Mouse (Mus musculus) intestine, embryonic 14.5 days (tissue): ENCODE data around the gene Arhgef10l. TPM values are rescaled to one million over a fixed set of nuclear protein-coding genes. Genes with fewer than 3 reads are reported as not detected.

Experiments
- ATAC-seq: fragments of 200-750 bp; cut with Nextera tagmentation; replicated peaks from 2 replicates; pipeline ENCODE4 v1.8.0; 2017; ENCODE audit warnings: low read depth, moderate number of reproducible peaks, moderate TSS enrichment, moderate library complexity; ENCODE audit not compliant: low FRiP score, low TSS enrichment
- DNase-seq: peaks from one replicate; pipeline ENCODE4 v3.0.0-alpha.2; 2018; ENCODE audit warnings: low spot score
- H3K27ac ChIP-seq: fragments of 300-500 bp; sonication (generic); 2 replicates; pipeline ENCODE4 v1.5.1; 2014; ENCODE audit warnings: low read depth, mild to moderate bottlenecking, control low read depth
- H3K27me3 ChIP-seq: fragments of 300-500 bp; sonication (generic); replicated peaks from 2 replicates; pipeline ENCODE4 v1.6.1; 2014; ENCODE audit warnings: low read length, control low read depth; ENCODE audit not compliant: control insufficient read depth, insufficient read depth
- H3K36me3 ChIP-seq: fragments of 300-500 bp; sonication (generic); 2 replicates; pipeline ENCODE4 v1.6.1; 2014; ENCODE audit warnings: low read length, control low read depth; ENCODE audit not compliant: control insufficient read depth, insufficient read depth
- H3K4me1 ChIP-seq: fragments of 300-500 bp; sonication (generic); replicated peaks from 2 replicates; pipeline ENCODE4 v1.6.1; 2014; ENCODE audit warnings: low read length, control low read depth, mixed read lengths; ENCODE audit not compliant: control insufficient read depth, insufficient read depth
- H3K4me2 ChIP-seq: fragments of 300-500 bp; sonication (generic); 2 replicates; pipeline ENCODE4 v1.6.1; 2014; ENCODE audit warnings: low read length
- H3K4me3 ChIP-seq: fragments of 300-500 bp; sonication (generic); 2 replicates; pipeline ENCODE4 v1.5.1; 2014; ENCODE audit warnings: low read depth, low read length, control low read depth, mixed read lengths
- H3K9ac ChIP-seq: fragments of 300-500 bp; sonication (generic); 2 replicates; pipeline ENCODE4 v1.6.1; 2014; ENCODE audit warnings: mild to moderate bottlenecking, low read length
- H3K9me3 ChIP-seq: fragments of 300-500 bp; sonication (generic); 2 replicates; pipeline ENCODE4 v1.6.1; 2016; ENCODE audit warnings: low read length, control low read depth; ENCODE audit not compliant: control insufficient read depth
- WGBS: fragments of 180-500 bp; shearing (Covaris S2); extraction: QIAGEN DNeasy Blood & Tissue Kit; methylation state at CpG from one replicate; pipeline ENCODE4 v1.1.7; 2014; 5-methylcytosine and 5-hydroxymethylcytosine counted together
- polyA plus RNA-seq: library from polyadenylated mRNA; unstranded; fragments of >200 nt; fragmentation: Nextera tagmentation; extraction: Ambion mirVana; gene quantifications from 2 replicates; pipeline ENCODE4 v1.2.1, GENCODE M21; 2014

Gene Arhgef10l
- polyA plus RNA-seq, 1 experiment from 2014 or later = 15.2 TPM

GRCm38 (mm10) chr4:140499571-140499970 lies 166.2 kb downstream of the Arhgef10l start:
- no peak overlapping the region for H3K9ac ChIP-seq
- 89% methylated on average over 6 of the region's 6 CpGs for WGBS
- no peak overlapping the region for H3K27ac ChIP-seq
- no peaks in the 10 kb centered on the region; the same call in 1 of the 2 replicates for H3K27me3 ChIP-seq
- ATAC-seq (no peak), DNase-seq (no peak)
- no peak overlapping the region for H3K4me3 ChIP-seq
- no peak overlapping the region for H3K4me2 ChIP-seq
- no peaks in the 10 kb centered on the region for H3K9me3 ChIP-seq
- H3K36me3 ChIP-seq = no peaks in the 10 kb centered on the region
- H3K4me1 ChIP-seq = peaks cover 7% of the 10 kb centered on the region; the same call in 1 of the 2 replicates

DNA sequence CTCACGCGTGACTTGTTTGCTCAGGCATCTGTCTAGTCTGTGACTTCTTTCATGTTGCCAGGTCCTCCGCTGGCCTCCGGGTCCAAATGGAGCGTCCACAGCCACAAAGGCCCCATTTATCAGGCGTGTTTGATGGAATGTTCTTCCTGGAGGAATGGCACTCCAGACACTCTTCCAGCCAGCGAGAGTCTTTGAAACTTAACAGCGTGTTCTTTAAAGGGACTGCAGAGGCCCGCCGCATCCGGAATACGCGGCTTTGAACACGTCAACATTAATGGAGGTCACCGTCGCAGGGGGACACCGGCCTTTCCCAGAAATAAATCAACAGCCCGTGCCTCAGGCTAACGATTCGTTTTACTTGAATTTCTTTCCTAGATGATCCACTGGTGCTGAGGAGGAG lies 168.6 kb downstream of the Arhgef10l start:
- no peaks in the 10 kb centered on the region for H3K36me3 ChIP-seq
- no peaks in the 10 kb centered on the region for H3K9me3 ChIP-seq
- H3K27ac ChIP-seq = no peak overlapping the region
- H3K4me2 ChIP-seq = no peak overlapping the region
- H3K4me3 ChIP-seq = no peak overlapping the region
- H3K4me1 ChIP-seq = peaks cover 7% of the 10 kb centered on the region; the same call in 1 of the 2 replicates
- DNase-seq (no peak), ATAC-seq (no peak)
- H3K27me3 ChIP-seq = no peaks in the 10 kb centered on the region
- WGBS = 49% methylated on average over 20 of the region's 20 CpGs
- no peak overlapping the region for H3K9ac ChIP-seq

GRCm38 (mm10) chr4:140491555-140491954 lies 174.3 kb downstream of the Arhgef10l start:
- no peak overlapping the region for H3K4me2 ChIP-seq
- H3K36me3 ChIP-seq = no peaks in the 10 kb centered on the region
- DNase-seq (no peak), ATAC-seq (no peak)
- H3K27me3 ChIP-seq = no peaks in the 10 kb centered on the region
- no peaks in the 10 kb centered on the region for H3K4me1 ChIP-seq
- H3K9ac ChIP-seq = no peak overlapping the region
- no peaks in the 10 kb centered on the region for H3K9me3 ChIP-seq
- no peak overlapping the region for H3K27ac ChIP-seq
- no peak overlapping the region for H3K4me3 ChIP-seq
- WGBS = 40% methylated on average over 5 of the region's 5 CpGs

GRCm38 (mm10) chr4:140485442-140485841 lies 180.4 kb downstream of the Arhgef10l start:
- 62% methylated on average over 12 of the region's 12 CpGs for WGBS
- H3K27me3 ChIP-seq = no peaks in the 10 kb centered on the region
- no peak overlapping the region for H3K4me3 ChIP-seq
- ATAC-seq = no peak
- H3K4me2 ChIP-seq = no peak overlapping the region
- no peaks in the 10 kb centered on the region for H3K36me3 ChIP-seq
- no peak for DNase-seq
- H3K9me3 ChIP-seq = no peaks in the 10 kb centered on the region
- H3K9ac ChIP-seq = no peak overlapping the region
- no peak overlapping the region for H3K27ac ChIP-seq
- H3K4me1 ChIP-seq = no peaks in the 10 kb centered on the region

DNA sequence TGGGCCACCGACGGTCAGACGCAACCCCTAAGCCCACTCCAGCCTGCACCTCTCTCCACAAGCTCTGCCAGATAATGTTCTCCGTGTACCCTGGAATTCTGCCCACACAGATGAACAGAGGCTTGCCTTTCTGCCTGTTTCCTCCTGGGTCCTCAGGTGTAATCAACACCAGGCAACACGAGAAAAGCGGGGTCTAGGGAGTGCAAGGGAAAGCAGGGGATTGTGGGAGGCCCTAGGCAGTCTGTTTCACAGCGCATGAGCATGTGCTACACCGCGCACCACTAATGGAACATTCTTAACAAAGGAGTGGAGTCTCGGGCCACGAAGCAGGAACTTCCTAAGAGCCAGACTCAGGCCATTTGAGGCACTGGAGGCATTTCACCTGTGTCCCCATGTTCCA lies 182.7 kb downstream of the Arhgef10l start:
- Histone ChIP-seq H3K27me3 (no peaks in the 10 kb centered on the region), H3K4me3 (no peak overlapping the region), H3K9ac (no peak overlapping the region), H3K4me1 (peaks cover 7% of the 10 kb centered on the region; the same call in 1 of the 2 replicates), H3K4me2 (no peak overlapping the region), H3K27ac (no peak overlapping the region), H3K36me3 (no peaks in the 10 kb centered on the region), H3K9me3 (no peaks in the 10 kb centered on the region)
- no peak for ATAC-seq
- WGBS = 77% methylated on average over 11 of the region's 11 CpGs
- DNase-seq = no peak

- no peak for DNase-seq
- no peak overlapping the region for H3K9ac ChIP-seq
- no peaks in the 10 kb centered on the region for H3K27me3 ChIP-seq
- H3K4me3 ChIP-seq = no peak overlapping the region
- no peaks in the 10 kb centered on the region for H3K9me3 ChIP-seq
- ATAC-seq = no peak
- WGBS = 25% methylated on average over 15 of the region's 15 CpGs
- no peak overlapping the region for H3K4me2 ChIP-seq
- no peak overlapping the region for H3K27ac ChIP-seq
- H3K4me1 ChIP-seq = peaks cover 7% of the 10 kb centered on the region; the same call in 1 of the 2 replicates
- H3K36me3 ChIP-seq = no peaks in the 10 kb centered on the region
These were observed 185.3 kb downstream of the Arhgef10l start for GRCm38 (mm10) chr4:140480369-140481067.

- H3K9me3 ChIP-seq = no peaks in the 10 kb centered on the region
- no peak overlapping the region for H3K9ac ChIP-seq
- H3K4me3 ChIP-seq = no peak overlapping the region
- no peaks in the 10 kb centered on the region for H3K27me3 ChIP-seq
- H3K4me1 ChIP-seq = peaks cover 7% of the 10 kb centered on the region; the same call in 1 of the 2 replicates
- no peak overlapping the region for H3K27ac ChIP-seq
- DNase-seq = no peak
- no peak overlapping the region for H3K4me2 ChIP-seq
- WGBS = 74% methylated on average over 8 of the region's 8 CpGs
- H3K36me3 ChIP-seq = no peaks in the 10 kb centered on the region
- no peak for ATAC-seq
These were observed 190.6 kb downstream of the Arhgef10l start for GRCm38 (mm10) chr4:140475194-140475593.

- Histone ChIP-seq H3K27ac (no peak overlapping the region), H3K4me2 (no peak overlapping the region), H3K9me3 (no peaks in the 10 kb centered on the region), H3K27me3 (no peaks in the 10 kb centered on the region), H3K9ac (no peak overlapping the region), H3K36me3 (no peaks in the 10 kb centered on the region), H3K4me3 (no peak overlapping the region), H3K4me1 (no peaks in the 10 kb centered on the region)
- ATAC-seq (no peak), DNase-seq (no peak)
- 64% methylated on average over 13 of the region's 13 CpGs for WGBS
These were observed 195.9 kb downstream of the Arhgef10l start for GRCm38 (mm10) chr4:140469760-140470452.
